8 mouse cellular contexts compared by ENCODE assay signal in the genomic region with DNA sequence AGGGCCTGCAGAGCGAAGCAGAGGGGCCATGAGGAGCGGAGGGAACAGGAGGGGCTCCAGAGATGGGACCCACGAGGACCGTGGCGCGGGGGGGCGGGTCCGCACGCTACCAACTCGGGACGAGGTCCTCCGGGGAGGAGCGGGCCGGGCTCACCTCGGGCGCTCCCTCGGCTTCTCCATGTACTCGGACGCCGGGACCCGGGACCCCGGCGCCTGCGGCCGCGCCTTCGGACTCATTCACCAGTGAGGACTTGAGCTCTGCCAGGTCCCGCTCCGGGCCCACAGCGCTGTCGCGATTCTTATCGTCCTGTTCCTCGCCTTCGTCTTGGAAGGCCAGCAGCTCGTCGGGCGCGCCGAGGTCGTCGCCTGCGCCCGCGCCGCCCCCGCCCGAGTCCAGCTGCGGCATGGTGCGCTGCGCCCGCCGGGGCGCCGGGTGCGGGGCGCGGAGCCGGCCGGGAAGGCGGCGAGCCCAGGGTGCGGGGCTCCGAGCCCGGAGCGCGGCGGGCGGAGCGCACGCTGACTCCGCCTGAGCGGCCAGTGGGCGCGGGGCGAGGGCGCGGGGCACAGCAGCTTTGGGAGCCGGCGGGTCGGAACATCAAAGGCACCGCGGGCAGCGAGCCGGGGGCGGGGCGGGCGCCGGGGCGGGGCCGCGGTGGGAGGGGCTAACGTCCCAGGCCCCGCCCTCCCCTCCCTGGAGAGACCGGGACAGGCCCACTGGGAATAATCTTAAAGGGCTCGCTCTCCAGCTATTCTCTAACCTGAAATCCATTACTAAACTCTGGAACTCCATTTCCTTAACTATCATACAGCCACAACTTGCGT. TPM values are rescaled to one million over a fixed set of nuclear protein-coding genes. Genes with fewer than 3 reads are reported as not detected.
DNase-seq lines count a peak whose midpoint lies in the region; ATAC-seq and TF ChIP-seq lines count a peak whose summit lies in the region.

A gene (minus strand): TSS at position 241 of the 822 bp plus-strand sequence.

- H3K27ac ChIP-seq in bone marrow macrophage, adult 2 months (ENCODE audit: insufficient read depth, low read depth, low read length): no peak within 1 kb of the TSS
- no peak within 1 kb of the TSS for H3K27ac ChIP-seq in liver, embryonic 15.5 days (replicated peaks)
- no peak within 1 kb of the TSS for H3K27ac ChIP-seq in neural tube, embryonic 14.5 days (ENCODE audit: low read depth, low read length)

- no peaks in the 10 kb centered on the region for H3K36me3 ChIP-seq in liver, embryonic 15.5 days (replicated peaks)
- H3K36me3 ChIP-seq in neural tube, embryonic 14.5 days (ENCODE audit: control insufficient read depth, insufficient read depth, low read length): no peaks in the 10 kb centered on the region

- no peak for TF ChIP-seq POLR2A in bone marrow macrophage, adult 2 months (IDR thresholded peaks at IDR 0.05; ENCODE audit: borderline replicate concordance, low read depth, low read length)

- peaks cover 70% of the 10 kb centered on the region for H3K27me3 ChIP-seq in liver, embryonic 15.5 days
- H3K27me3 ChIP-seq in neural tube, embryonic 14.5 days (ENCODE audit: control insufficient read depth, insufficient read depth, low read length): peaks cover 19% of the 10 kb centered on the region

- H3K4me1 ChIP-seq in bone marrow macrophage, adult 2 months (ENCODE audit: control insufficient read depth, insufficient read depth, low read length): no peaks in the 10 kb centered on the region
- peaks cover 22% of the 10 kb centered on the region for H3K4me1 ChIP-seq in liver, embryonic 15.5 days (replicated peaks)
- peaks cover 11% of the 10 kb centered on the region; the same call in 1 of the 2 replicates for H3K4me1 ChIP-seq in neural tube, embryonic 14.5 days (ENCODE audit: control insufficient read depth, insufficient read depth, low read length)

- peak; percentile 57 for ATAC-seq in liver, embryonic 15.5 days (ENCODE audit: insufficient read depth)
- peak; percentile 62 for ATAC-seq in neural tube, embryonic 14.5 days (ENCODE audit: low read depth)

- under 1% methylated on average over 95 of the region's 97 CpGs for WGBS in liver, embryonic 15.5 days (ENCODE audit: insufficient replicate concordance)
- WGBS in neural tube, embryonic 14.5 days: under 1% methylated on average over 83 of the region's 97 CpGs

- peak within 1 kb of the TSS; percentile 61 for H3K4me3 ChIP-seq in bone marrow macrophage, adult 2 months (ENCODE audit: insufficient read depth, low read length)
- peak within 1 kb of the TSS; percentile 60 for H3K4me3 ChIP-seq in liver, embryonic 15.5 days (replicated peaks)
- peak within 1 kb of the TSS; percentile 59 for H3K4me3 ChIP-seq in neural tube, embryonic 14.5 days (ENCODE audit: low read depth, low read length)

- 0 out of 2 replicates have a peak within 1 kb of the TSS, but pooled peaks have one; percentile 15 for H3K9ac ChIP-seq in liver, embryonic 15.5 days
- peak within 1 kb of the TSS; percentile 44 for H3K9ac ChIP-seq in neural tube, embryonic 14.5 days (replicated peaks; ENCODE audit: low read depth, low read length)

- H3K4me2 ChIP-seq in liver, embryonic 15.5 days: peak within 1 kb of the TSS; percentile 86
- H3K4me2 ChIP-seq in neural tube, embryonic 14.5 days (ENCODE audit: low read depth, low read length): peak within 1 kb of the TSS; percentile 93

- peak; percentile 40 to 47 for DNase-seq in heart, adult 18-20 months
- no peak for DNase-seq in heart, adult 8-10 months (ENCODE audit: low spot score)
- no peak for DNase-seq in gonadal fat pad, adult 2 months (ENCODE audit: low read depth)
- DNase-seq in kidney, adult 11 months: peak; percentile 44
- DNase-seq in thymus, postnatal 4 days: peak; percentile 89

- no peak for TF ChIP-seq CTCF in bone marrow macrophage, adult 2 months (IDR thresholded peaks at IDR 0.05; ENCODE audit: low read depth, low read length)

- no peaks in the 10 kb centered on the region for H3K9me3 ChIP-seq in liver, embryonic 15.5 days (replicated peaks)
- H3K9me3 ChIP-seq in neural tube, embryonic 14.5 days (ENCODE audit: control insufficient read depth, low read length): no peaks in the 10 kb centered on the region

RNA-seq across cellular contexts. Expression of the gene that starts here (rescaled TPM):
- 1 to 10 TPM in 1 of 2 experiments, under 1 TPM in 1; 0.55 to 6.6 TPM for total RNA-seq in heart, adult 18-20 months (2021)
- total RNA-seq in heart, adult 8-10 months (2022): 1 to 10 TPM in 1 of 4 experiments, under 1 TPM in 3; 0.44 to 1.0 (median 0.83) TPM
- 0.53 TPM in 1 of 2 replicates, not detected in the other for polyA plus RNA-seq in bone marrow macrophage, adult 2 months (2012; ENCODE audit: insufficient read depth, insufficient read length, missing spikeins)
- 66.3 and 92.5 TPM in 2 replicates for polyA plus RNA-seq in gonadal fat pad, adult 2 months (2012; rRNA removed)
- polyA plus RNA-seq in liver, embryonic 15.5 days (2015; fragmentation: Nextera tagmentation; extraction: Ambion mirVana): 1.4 and 1.9 TPM in 2 replicates
- 3.5 and 7.0 TPM in 2 replicates for polyA plus RNA-seq in neural tube, embryonic 14.5 days (2014; fragmentation: Nextera tagmentation; extraction: Ambion mirVana)

Comparison
In these comparisons a context has a peak if more than half of its experiments do, and no peak if none do; other contexts are left out.
1. DNase-seq: peak in heart, adult 18-20 months (2 of 2), kidney, adult 11 months (single experiment) and thymus, postnatal 4 days (single experiment); none in heart, adult 8-10 months (single experiment) and gonadal fat pad, adult 2 months (single experiment).
2. Peak in every context shown above with its lines, with median percentiles within 50 percentile points of each other: H3K4me3 ChIP-seq.